Mouse (Mus musculus) limb, embryonic 11.5 days (tissue): ENCODE results near the gene Tpd52l1. TPM values are rescaled to one million over a fixed set of nuclear protein-coding genes. Genes with fewer than 3 reads are reported as not detected.

Experiments used
- ATAC-seq: fragments of 200-750 bp; cut with Nextera tagmentation; 2 replicates; pipeline ENCODE4 v1.8.0; 2017; ENCODE audit warnings: low read depth; ENCODE audit not compliant: insufficient number of reproducible peaks, low FRiP score, low TSS enrichment
- DNase-seq: peaks from one replicate; pipeline ENCODE4 v3.0.0-alpha.2; 2015; ENCODE audit warnings: low spot score
- H3K27ac ChIP-seq: fragments of 300-500 bp; sonication (generic); replicated peaks from 2 replicates; pipeline ENCODE4 v1.5.1; 2014; ENCODE audit warnings: low read depth, mild to moderate bottlenecking, low read length
- H3K27me3 ChIP-seq: fragments of 300-500 bp; sonication (generic); 2 replicates; pipeline ENCODE4 v1.6.1; 2014; ENCODE audit warnings: mild to moderate bottlenecking, low read length, mixed read lengths; ENCODE audit not compliant: control insufficient read depth, insufficient read depth
- H3K36me3 ChIP-seq: fragments of 300-500 bp; sonication (generic); 2 replicates; pipeline ENCODE4 v1.6.1; 2014; ENCODE audit warnings: mild to moderate bottlenecking, low read length, moderate library complexity, mixed read lengths; ENCODE audit not compliant: control insufficient read depth, insufficient read depth
- H3K4me1 ChIP-seq: fragments of 300-500 bp; sonication (generic); 2 replicates; pipeline ENCODE4 v1.6.1; 2014; ENCODE audit warnings: low read length, mixed read lengths; ENCODE audit not compliant: control insufficient read depth, insufficient read depth
- H3K4me2 ChIP-seq: fragments of 300-500 bp; sonication (generic); 2 replicates; pipeline ENCODE4 v1.6.1; 2014; ENCODE audit warnings: low read depth, mild to moderate bottlenecking, moderate library complexity; ENCODE audit not compliant: severe bottlenecking
- H3K4me3 ChIP-seq: fragments of 300-500 bp; sonication (generic); 2 replicates; pipeline ENCODE4 v1.5.1; 2014; ENCODE audit warnings: low read depth, low read length
- H3K9ac ChIP-seq: fragments of 300-500 bp; sonication (generic); 2 replicates; pipeline ENCODE4 v1.6.1; 2014; ENCODE audit warnings: mild to moderate bottlenecking, low read length
- H3K9me3 ChIP-seq: fragments of 300-500 bp; sonication (generic); 2 replicates; pipeline ENCODE4 v1.6.1; 2016; ENCODE audit warnings: low read length; ENCODE audit not compliant: control insufficient read depth
- whole genome bisulfite sequencing: fragments of 180-500 bp; shearing (Covaris S2); extraction: QIAGEN DNeasy Blood & Tissue Kit; methylation state at CpG from one replicate; pipeline ENCODE4 v1.1.7; 2014; 5-methylcytosine and 5-hydroxymethylcytosine counted together
- polyA plus RNA-seq: library from polyadenylated mRNA; unstranded; fragments of >200 nt; fragmentation: Nextera tagmentation; extraction: Ambion mirVana; gene quantifications from 2 replicates; pipeline ENCODE4 v1.2.1, GENCODE M21; 2014

Gene Tpd52l1
- polyA plus RNA-seq, 1 experiment from 2014 or later: 39.2 TPM

- Histone ChIP-seq H3K9ac (no peak overlapping the region), H3K27ac (no peak overlapping the region), H3K9me3 (no peaks in the 10 kb centered on the region), H3K36me3 (no peaks in the 10 kb centered on the region), H3K27me3 (no peaks in the 10 kb centered on the region), H3K4me2 (no peak overlapping the region), H3K4me3 (no peak overlapping the region), H3K4me1 (no peaks in the 10 kb centered on the region)
- no peak for ATAC-seq
- WGBS: 64% methylated on average over 4 of the region's 4 CpGs
- no peak for DNase-seq
These were observed 148.7 kb downstream of the Tpd52l1 start for GRCm38 (mm10) chr10:31297106-31297505.

- 50% methylated on average over 1 of the region's 1 CpGs for WGBS
- H3K27me3 ChIP-seq: no peaks in the 10 kb centered on the region
- H3K4me3 ChIP-seq: no peak overlapping the region
- H3K27ac ChIP-seq: no peak overlapping the region
- no peak overlapping the region for H3K9ac ChIP-seq
- no peak for DNase-seq
- ATAC-seq: no peak
- no peaks in the 10 kb centered on the region for H3K36me3 ChIP-seq
- no peak overlapping the region for H3K4me2 ChIP-seq
- no peaks in the 10 kb centered on the region for H3K9me3 ChIP-seq
- H3K4me1 ChIP-seq: no peaks in the 10 kb centered on the region
These were observed 149.3 kb downstream of the Tpd52l1 start for GRCm38 (mm10) chr10:31296458-31296857.

GRCm38 (mm10) chr10:31295705-31296104, 150.1 kb downstream of the Tpd52l1 start:
- WGBS: 66% methylated on average over 5 of the region's 5 CpGs
- DNase-seq (no peak), ATAC-seq (no peak)
- Histone ChIP-seq H3K4me3 (no peak overlapping the region), H3K4me1 (no peaks in the 10 kb centered on the region), H3K27ac (no peak overlapping the region), H3K9me3 (no peaks in the 10 kb centered on the region), H3K36me3 (no peaks in the 10 kb centered on the region), H3K4me2 (no peak overlapping the region), H3K27me3 (no peaks in the 10 kb centered on the region), H3K9ac (no peak overlapping the region)

- no peaks in the 10 kb centered on the region for H3K4me1 ChIP-seq
- H3K27me3 ChIP-seq: no peaks in the 10 kb centered on the region
- H3K9ac ChIP-seq: no peak overlapping the region
- no peak overlapping the region for H3K4me2 ChIP-seq
- H3K9me3 ChIP-seq: no peaks in the 10 kb centered on the region
- DNase-seq: no peak
- 89% methylated on average over 4 of the region's 4 CpGs for WGBS
- H3K4me3 ChIP-seq: no peak overlapping the region
- ATAC-seq: no peak
- no peak overlapping the region for H3K27ac ChIP-seq
- no peaks in the 10 kb centered on the region for H3K36me3 ChIP-seq
These were observed 156.9 kb downstream of the Tpd52l1 start for GRCm38 (mm10) chr10:31288697-31289390.

GRCm38 (mm10) chr10:31287787-31288186, 158.0 kb downstream of the Tpd52l1 start:
- H3K27me3 ChIP-seq: no peaks in the 10 kb centered on the region
- ATAC-seq: no peak

More at GRCm38 (mm10) chr10:31287787-31288186, 158.0 kb downstream of the Tpd52l1 start:
- no peak overlapping the region for H3K4me3 ChIP-seq
- no peaks in the 10 kb centered on the region for H3K4me1 ChIP-seq
- no peak for DNase-seq
- no peak overlapping the region for H3K4me2 ChIP-seq
- H3K27ac ChIP-seq: no peak overlapping the region
- no peaks in the 10 kb centered on the region for H3K9me3 ChIP-seq
- H3K9ac ChIP-seq: no peak overlapping the region
- H3K36me3 ChIP-seq: no peaks in the 10 kb centered on the region

Other genes with a start within 250 kb of the Tpd52l1 start
- 84.6 and 97.1 TPM in 2 replicates for gene Hddc2, start 132.6 kb downstream of the Tpd52l1 start, polyA plus RNA-seq
- gene Rnf217, start 163.2 kb upstream of the Tpd52l1 start, polyA plus RNA-seq: 1.4 and 1.7 TPM in 2 replicates